Mouse (Mus musculus): Measurements from ENCODE around the gene Faap100. TPM values are rescaled to one million over a fixed set of nuclear protein-coding genes. Genes with fewer than 3 reads are reported as not detected.
"Not testable (repeated sequence)": the region's sequence is repeated elsewhere in the genome, so short reads cannot be mapped to it uniquely, and the experiment has no call there.

Gene Faap100
- polyA plus RNA-seq, 1 experiment, result not detected

GRCm38 (mm10) chr11:120349986-120350702, 28.4 kb downstream of the Faap100 start:
- TF ChIP-seq CTCF (IDR thresholded peaks at IDR 0.05; ENCODE audit: insufficient read depth, low read depth, low read length) (0 out of 2 replicates have a peak, but pooled peaks have one; percentile 3), POLR2A (IDR thresholded peaks at IDR 0.05; ENCODE audit: insufficient read depth, low read depth, low read length) (peak; percentile 47; the same call in 1 of the 2 replicates)
- H3K27ac ChIP-seq (ENCODE audit: insufficient read depth, low read depth, low read length), result peak overlapping the region; percentile 95
- WGBS, result 1% methylated on average over 68 of the region's 68 CpGs
- H3K4me3 ChIP-seq (ENCODE audit: insufficient read depth, low read depth, low read length), result peak overlapping the region; percentile 94
- H3K4me1 ChIP-seq (ENCODE audit: control insufficient read depth, insufficient read depth, low read length), result peaks cover 30% of the 10 kb centered on the region

DNA sequence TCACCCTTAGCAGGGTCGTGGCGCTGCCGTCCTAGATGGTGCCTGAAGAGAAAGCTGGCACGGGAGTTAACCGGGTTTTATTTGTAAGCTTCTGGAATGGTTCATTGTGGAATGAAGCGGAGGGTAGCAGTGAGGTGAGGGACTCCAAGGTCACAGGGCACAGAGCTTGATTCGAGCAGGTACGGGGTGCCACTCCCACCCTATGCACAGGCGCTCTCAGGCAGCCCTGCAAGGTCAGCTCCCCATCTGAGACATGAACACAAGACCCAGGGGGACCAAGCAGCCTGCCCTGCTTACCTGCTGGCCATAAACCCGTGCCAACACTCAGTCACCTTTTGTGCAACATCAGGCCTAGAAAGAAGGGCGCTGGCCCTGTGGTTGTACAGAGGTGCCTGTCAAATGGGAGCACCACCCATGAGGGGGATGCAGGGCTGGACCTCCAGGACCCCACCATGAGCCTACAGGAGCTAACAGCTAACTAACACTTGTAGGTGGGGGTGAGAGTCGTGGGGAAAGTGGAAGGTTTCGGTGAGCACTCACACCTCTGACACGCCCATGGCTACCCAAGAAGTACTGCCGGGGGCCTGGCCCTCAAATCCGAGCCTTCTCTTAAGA, 29.1 kb downstream of the Faap100 start:
- H3K27ac ChIP-seq (ENCODE audit: insufficient read depth, low read depth, low read length), result peak overlapping the region; percentile 95
- 0% methylated on average over 16 of the region's 16 CpGs for WGBS
- no peak for TF ChIP-seq POLR2A (IDR thresholded peaks at IDR 0.05; ENCODE audit: insufficient read depth, low read depth, low read length)
- TF ChIP-seq CTCF (IDR thresholded peaks at IDR 0.05; ENCODE audit: insufficient read depth, low read depth, low read length), result no peak

DNA sequence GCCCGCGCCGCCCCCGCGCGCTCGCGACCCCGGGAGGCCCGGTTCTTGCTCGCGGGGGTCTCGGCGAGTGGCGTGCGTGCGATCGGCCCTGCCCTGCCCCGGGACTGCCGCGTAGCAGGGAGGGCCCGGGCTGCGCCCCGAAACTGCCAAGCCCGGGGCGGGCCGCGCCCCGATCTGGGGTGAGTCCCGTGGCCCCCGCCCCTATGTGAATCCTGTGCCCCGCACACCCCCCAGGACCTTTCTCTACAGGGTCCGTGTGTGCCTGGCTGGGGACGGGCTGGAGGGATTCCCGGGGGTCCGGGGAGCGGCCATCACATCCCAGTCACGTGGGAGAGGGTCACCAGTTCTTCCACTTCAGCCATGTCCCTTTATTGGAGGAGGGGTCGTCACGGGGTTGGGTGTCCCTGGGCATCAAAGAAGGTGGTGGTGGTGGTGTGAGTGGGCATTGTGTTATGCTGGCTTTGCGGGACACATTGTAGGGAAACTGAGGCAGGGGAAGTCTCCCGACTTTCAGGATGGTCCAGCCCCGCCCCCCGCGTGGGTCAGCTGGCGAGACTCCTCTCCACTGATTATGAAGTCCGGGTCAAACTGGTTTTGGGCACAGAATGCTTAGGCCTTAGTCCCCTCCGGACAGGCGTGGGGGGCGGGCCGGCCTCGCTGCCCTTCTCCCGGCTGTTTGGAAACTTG, 29.7 kb downstream of the Faap100 start:
- peak overlapping the region; percentile 95 for H3K27ac ChIP-seq (ENCODE audit: insufficient read depth, low read depth, low read length)
- TF ChIP-seq POLR2A (IDR thresholded peaks at IDR 0.05; ENCODE audit: insufficient read depth, low read depth, low read length), result no peak
- no peak for TF ChIP-seq CTCF (IDR thresholded peaks at IDR 0.05; ENCODE audit: insufficient read depth, low read depth, low read length)
- WGBS, result 2% methylated on average over 36 of the region's 53 CpGs
- H3K4me1 ChIP-seq (ENCODE audit: control insufficient read depth, insufficient read depth, low read length), result peaks cover 29% of the 10 kb centered on the region
- H3K4me3 ChIP-seq (ENCODE audit: insufficient read depth, low read depth, low read length), result peak overlapping the region; percentile 94

More for the DNA sequence above, 29.1 kb downstream of the Faap100 start:
- peaks cover 30% of the 10 kb centered on the region for H3K4me1 ChIP-seq (ENCODE audit: control insufficient read depth, insufficient read depth, low read length)
- peak overlapping the region; percentile 94 for H3K4me3 ChIP-seq (ENCODE audit: insufficient read depth, low read depth, low read length)

GRCm38 (mm10) chr11:120347791-120348683, 30.5 kb downstream of the Faap100 start, which contains the start of gene Actg1:
Actg1 (minus strand) TSS chr11:120348542.
- TF ChIP-seq POLR2A (IDR thresholded peaks at IDR 0.05; ENCODE audit: insufficient read depth, low read depth, low read length), result peak; percentile 97
- TF ChIP-seq CTCF (IDR thresholded peaks at IDR 0.05; ENCODE audit: insufficient read depth, low read depth, low read length), result no peak
- peak within 1 kb of the TSS; percentile 94 for H3K4me3 ChIP-seq (ENCODE audit: insufficient read depth, low read depth, low read length)
- 3% methylated on average over 90 of the region's 103 CpGs for WGBS

GRCm38 (mm10) chr11:120347301-120347700, 31.3 kb downstream of the Faap100 start:
- peak overlapping the region; percentile 85 for H3K4me3 ChIP-seq (ENCODE audit: insufficient read depth, low read depth, low read length)
- H3K4me1 ChIP-seq (ENCODE audit: control insufficient read depth, insufficient read depth, low read length), result peaks cover 16% of the 10 kb centered on the region
- H3K27ac ChIP-seq (ENCODE audit: insufficient read depth, low read depth, low read length), result peak overlapping the region; percentile 95; the same call in 1 of the 2 replicates
- TF ChIP-seq POLR2A (IDR thresholded peaks at IDR 0.05; ENCODE audit: insufficient read depth, low read depth, low read length) (no peak), CTCF (IDR thresholded peaks at IDR 0.05; ENCODE audit: insufficient read depth, low read depth, low read length) (no peak)
- WGBS, result 0% methylated on average over 10 of the region's 10 CpGs

More at GRCm38 (mm10) chr11:120347791-120348683, 30.5 kb downstream of the Faap100 start, which contains the start of gene Actg1:
- H3K4me1 ChIP-seq (ENCODE audit: control insufficient read depth, insufficient read depth, low read length), result peaks cover 22% of the 10 kb centered on the region
- H3K27ac ChIP-seq (ENCODE audit: insufficient read depth, low read depth, low read length), result peak within 1 kb of the TSS; percentile 95

GRCm38 (mm10) chr11:120346383-120347034, 32.1 kb downstream of the Faap100 start:
- Histone ChIP-seq H3K4me3 (ENCODE audit: insufficient read depth, low read depth, low read length) (peak overlapping the region; percentile 31), H3K4me1 (ENCODE audit: control insufficient read depth, insufficient read depth, low read length) (peaks cover 16% of the 10 kb centered on the region)
- not testable (repeated sequence) for H3K27ac ChIP-seq (ENCODE audit: insufficient read depth, low read depth, low read length)
- 15% methylated on average over 11 of the region's 13 CpGs for WGBS

DNA sequence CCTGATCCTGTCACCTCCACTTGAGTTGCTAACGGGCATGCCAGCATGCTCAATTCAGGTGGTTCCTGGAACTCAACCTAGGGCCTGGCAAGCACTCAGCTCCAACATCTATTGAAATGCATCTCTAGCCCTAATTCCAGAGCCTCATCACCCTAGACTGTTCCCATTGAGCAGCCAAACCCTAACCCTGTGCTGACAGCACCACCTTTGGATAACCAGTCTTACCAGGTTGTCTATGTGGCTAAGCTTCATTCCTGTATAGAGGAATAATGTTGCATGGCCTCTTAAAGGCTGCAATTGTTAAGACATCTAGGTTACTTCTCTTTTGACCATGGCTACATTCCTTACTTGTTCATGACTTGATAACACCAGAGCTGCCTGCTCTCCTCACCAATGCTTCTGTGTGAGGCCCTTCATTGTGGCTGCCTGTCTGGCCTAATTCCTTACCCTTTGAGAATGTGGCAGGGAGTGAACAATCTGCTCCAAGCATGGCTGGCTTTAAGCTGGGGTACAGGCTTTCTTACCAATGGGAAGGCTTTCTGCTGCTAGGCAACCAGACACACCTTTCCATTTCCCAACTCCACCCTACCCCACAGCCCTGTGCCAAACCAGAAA, 33.4 kb downstream of the Faap100 start:
- Histone ChIP-seq H3K4me3 (ENCODE audit: insufficient read depth, low read depth, low read length) (no peak overlapping the region), H3K27ac (ENCODE audit: insufficient read depth, low read depth, low read length) (no peak overlapping the region), H3K4me1 (ENCODE audit: control insufficient read depth, insufficient read depth, low read length) (peaks cover 12% of the 10 kb centered on the region)
- WGBS, result 27% methylated on average over 1 of the region's 1 CpGs
- TF ChIP-seq CTCF (IDR thresholded peaks at IDR 0.05; ENCODE audit: insufficient read depth, low read depth, low read length), result no peak
- no peak for TF ChIP-seq POLR2A (IDR thresholded peaks at IDR 0.05; ENCODE audit: insufficient read depth, low read depth, low read length)

All from olfactory bulb, adult 2 months (tissue).